ENCODE assay signal across 10 mouse cellular contexts in genomic region chr13:118379155-118379554, GRCm38 (mm10). TPM values are rescaled to one million over a fixed set of nuclear protein-coding genes. Genes with fewer than 3 reads are reported as not detected.
DNase-seq lines count a peak whose midpoint lies in the region; ATAC-seq and TF ChIP-seq lines count a peak whose summit lies in the region.
"Had no signal": no experiment of that assay in that cellular context is flagged by ENCODE, and none has a peak within 500 bp of the region (broad histone marks: within the 10 kb centered on the region; RNA-seq: fewer than 3 reads in every experiment).

No protein-coding gene starts in this region.

- intact Hi-C loops in heart, postnatal 36 days (cut with DNase I): no loop called here

- ATAC-seq in midbrain, embryonic 15.5 days (replicated peaks): peak; percentile 49; the same call in 1 of the 2 replicates

- no peak overlapping the region for H3K4me2 ChIP-seq in midbrain, embryonic 15.5 days
- H3K4me2 ChIP-seq: neural tube, embryonic 12.5 days had no signal

- no peak overlapping the region for H3K27ac ChIP-seq in midbrain, embryonic 15.5 days
- H3K27ac ChIP-seq in thymus, adult 2 months (ENCODE audit: control insufficient read depth, insufficient read depth, low read length): no peak overlapping the region
- H3K27ac ChIP-seq: neural tube, embryonic 12.5 days had no signal

- no peaks in the 10 kb centered on the region for H3K9me3 ChIP-seq in midbrain, embryonic 15.5 days
- H3K9me3 ChIP-seq: neural tube, embryonic 12.5 days had no signal

- DNase-seq in ovary, postnatal 14 days (ENCODE audit: low spot score): peak; percentile 22
- no peak for DNase-seq in ovary, adult 18-20 months (ENCODE audit: low spot score)
- peak; percentile 26 for DNase-seq in adipocyte (ENCODE audit: low spot score)
- DNase-seq in cerebellum, postnatal 36 days: peak; percentile 58 to 69
- peak; percentile 24 to 59 for DNase-seq in heart, postnatal 36 days
- DNase-seq in left cerebral cortex, adult 8-10 months (ENCODE audit: low spot score in 2 of 2): peak; percentile 21 to 64
- DNase-seq in thymus, adult 2 months: peak; percentile 60

- no peaks in the 10 kb centered on the region for H3K4me1 ChIP-seq in midbrain, embryonic 15.5 days
- H3K4me1 ChIP-seq in thymus, adult 2 months (replicated peaks; ENCODE audit: control insufficient read depth, insufficient read depth, low read length): no peaks in the 10 kb centered on the region
- H3K4me1 ChIP-seq: neural tube, embryonic 12.5 days had no signal

- H3K27me3 ChIP-seq in midbrain, embryonic 15.5 days (replicated peaks): no peaks in the 10 kb centered on the region
- H3K27me3 ChIP-seq in thymus, adult 2 months (ENCODE audit: control insufficient read depth, insufficient read depth, low read length): no peaks in the 10 kb centered on the region
- H3K27me3 ChIP-seq: neural tube, embryonic 12.5 days had no signal

- no peak for TF ChIP-seq CTCF in thymus, adult 2 months (IDR thresholded peaks at IDR 0.05; ENCODE audit: borderline replicate concordance, control insufficient read depth, extremely low read depth, insufficient read depth, low read length, poor library complexity)

- 71% methylated on average over 1 of the region's 1 CpGs for WGBS in midbrain, embryonic 15.5 days
- 77% methylated on average over 1 of the region's 1 CpGs for WGBS in thymus, adult 2 months

- no peak for TF ChIP-seq POLR2A in thymus, adult 2 months (IDR thresholded peaks at IDR 0.05; ENCODE audit: control insufficient read depth, extremely low read depth, insufficient read depth, low read length, poor library complexity)

- no peak overlapping the region for H3K4me3 ChIP-seq in midbrain, embryonic 15.5 days
- no peak overlapping the region for H3K4me3 ChIP-seq in thymus, adult 2 months (ENCODE audit: control insufficient read depth, insufficient read depth, low read length)
- H3K4me3 ChIP-seq: neural tube, embryonic 12.5 days had no signal

- peaks cover 26% of the 10 kb centered on the region for H3K36me3 ChIP-seq in midbrain, embryonic 15.5 days (replicated peaks)
- H3K36me3 ChIP-seq in thymus, adult 2 months (ENCODE audit: control insufficient read depth, insufficient read depth, low read length): peaks cover 45% of the 10 kb centered on the region

- no peak overlapping the region for H3K9ac ChIP-seq in midbrain, embryonic 15.5 days
- H3K9ac ChIP-seq: neural tube, embryonic 12.5 days had no signal

RNA-seq across cellular contexts. Expression of gene B430218F22Rik, which starts 7.3 kb away (rescaled TPM):
- under 1 TPM in 1 of 2 experiments, not detected in 1; 0.30 TPM for total RNA-seq in heart, postnatal 36 days (2021)
- under 1 TPM in 3 of 4 experiments, not detected in 1; 0.37 to 0.51 (median 0.41) TPM for total RNA-seq in left cerebral cortex, adult 8-10 months (2022)
- polyA plus RNA-seq in midbrain, embryonic 15.5 days (2015; fragmentation: Nextera tagmentation; extraction: Ambion mirVana): 0.97 and 1.6 TPM in 2 replicates
- 0.49 and 0.96 TPM in 2 replicates for polyA plus RNA-seq in thymus, adult 2 months (2012; rRNA removed)
- total RNA-seq: gastrocnemius, postnatal 36 days had no signal

RNA-seq across cellular contexts. Expression of gene Mrps30, which starts 7.9 kb away (rescaled TPM):
- total RNA-seq in heart, postnatal 36 days (2021): 10 to 100 TPM; 26.3 to 27.6 TPM
- 10 to 100 TPM; 17.1 to 17.6 (median 17.5) TPM for total RNA-seq in left cerebral cortex, adult 8-10 months (2022)
- 23.5 and 25.7 TPM in 2 replicates for polyA plus RNA-seq in midbrain, embryonic 15.5 days (2015; fragmentation: Nextera tagmentation; extraction: Ambion mirVana)
- 24.7 and 36.7 TPM in 2 replicates for polyA plus RNA-seq in thymus, adult 2 months (2012; rRNA removed)
